Mouse (Mus musculus) midbrain, embryonic 16.5 days (tissue): ENCODE measurements around the gene Mup10. TPM values are rescaled to one million over a fixed set of nuclear protein-coding genes. Genes with fewer than 3 reads are reported as not detected.
"Not testable (repeated sequence)": the region's sequence is repeated elsewhere in the genome, so short reads cannot be mapped to it uniquely, and the experiment has no call there.

Experiments
- ATAC-seq: fragments of 200-750 bp; cut with Nextera tagmentation; 2 replicates; pipeline ENCODE4 v1.8.0; 2017; ENCODE audit warnings: moderate TSS enrichment
- H3K27ac ChIP-seq: fragments of 300-500 bp; sonication (generic); 2 replicates; pipeline ENCODE4 v1.5.1; 2014; ENCODE audit warnings: mild to moderate bottlenecking, low read length, mixed read lengths
- H3K27me3 ChIP-seq: fragments of 300-500 bp; sonication (generic); 2 replicates; pipeline ENCODE4 v1.6.1; 2014; ENCODE audit warnings: low read depth, low read length, mixed read lengths; ENCODE audit not compliant: control insufficient read depth, insufficient read depth
- H3K36me3 ChIP-seq: fragments of 300-500 bp; sonication (generic); 2 replicates; pipeline ENCODE4 v1.6.1; 2014; ENCODE audit warnings: mild to moderate bottlenecking, low read length, moderate library complexity, mixed read lengths; ENCODE audit not compliant: control insufficient read depth, insufficient read depth
- H3K4me1 ChIP-seq: fragments of 300-500 bp; sonication (generic); 2 replicates; pipeline ENCODE4 v1.6.1; 2014; ENCODE audit warnings: mild to moderate bottlenecking, low read length, mixed read lengths; ENCODE audit not compliant: control insufficient read depth, insufficient read depth
- H3K4me2 ChIP-seq: fragments of 300-500 bp; sonication (generic); 2 replicates; pipeline ENCODE4 v1.6.1; 2014; ENCODE audit warnings: mild to moderate bottlenecking, low read length, mixed read lengths
- H3K4me3 ChIP-seq: fragments of 300-500 bp; sonication (generic); 2 replicates; pipeline ENCODE4 v1.5.1; 2014; ENCODE audit warnings: low read depth, mild to moderate bottlenecking, low read length, moderate library complexity, mixed read lengths
- H3K9ac ChIP-seq: fragments of 300-500 bp; sonication (generic); 2 replicates; pipeline ENCODE4 v1.6.1; 2014; ENCODE audit warnings: low read depth, low read length, mixed read lengths
- H3K9me3 ChIP-seq: fragments of 300-500 bp; sonication (generic); replicated peaks from 2 replicates; pipeline ENCODE4 v1.6.1; 2014; ENCODE audit warnings: mild to moderate bottlenecking, low read length, mixed read lengths; ENCODE audit not compliant: control insufficient read depth, poor library complexity, severe bottlenecking
- WGBS: fragments of 180-500 bp; shearing (Covaris S2); extraction: QIAGEN DNeasy Blood & Tissue Kit; methylation state at CpG from one replicate; pipeline ENCODE4 v1.1.7; 2014; 5-methylcytosine and 5-hydroxymethylcytosine counted together
- polyA plus RNA-seq: library from polyadenylated mRNA; unstranded; fragments of >200 nt; fragmentation: Nextera tagmentation; extraction: Ambion mirVana; gene quantifications from 2 replicates; pipeline ENCODE4 v1.2.1, GENCODE M21; 2015

The Mup10 gene
- not detected in 2 replicates for polyA plus RNA-seq

- H3K4me1 ChIP-seq, H3K27me3 ChIP-seq, H3K9ac ChIP-seq, H3K27ac ChIP-seq, H3K36me3 ChIP-seq, H3K9me3 ChIP-seq, ATAC-seq, H3K4me2 ChIP-seq, H3K4me3 ChIP-seq: not testable (repeated sequence)
- WGBS: 88% methylated on average over 2 of the region's 2 CpGs
Observed at GRCm38 (mm10) chr4:60582099-60582498, at the start of gene Mup10. Mup10 (minus strand) TSS chr4:60582199.

Other genes with a start within 250 kb of the Mup10 start
- gene Mup9, start 160.2 kb downstream of the Mup10 start, polyA plus RNA-seq: not detected in 2 replicates
- not detected in 2 replicates for gene Mup1, start 80.2 kb downstream of the Mup10 start, polyA plus RNA-seq
- gene Mup11, start 80.2 kb upstream of the Mup10 start, polyA plus RNA-seq: not detected in 2 replicates
- gene Mup12, start 159.1 kb upstream of the Mup10 start, polyA plus RNA-seq: not detected in 2 replicates
- gene Mup22, start 239.3 kb upstream of the Mup10 start, polyA plus RNA-seq: not detected in 2 replicates